Mouse (Mus musculus) limb, embryonic 15.5 days (tissue): ENCODE results near the gene Pik3r5. TPM values are rescaled to one million over a fixed set of nuclear protein-coding genes. Genes with fewer than 3 reads are reported as not detected.

Source experiments
- ATAC-seq: fragments of 200-750 bp; cut with Nextera tagmentation; 2 replicates; pipeline ENCODE4 v1.8.0; 2017; ENCODE audit warnings: low read depth, moderate TSS enrichment; ENCODE audit not compliant: insufficient number of reproducible peaks, low FRiP score, low TSS enrichment
- H3K27ac ChIP-seq: fragments of 300-500 bp; sonication (generic); 2 replicates; pipeline ENCODE4 v1.5.1; 2015; ENCODE audit warnings: moderate library complexity, mild to moderate bottlenecking, inconsistent platforms
- H3K27me3 ChIP-seq: fragments of 300-500 bp; sonication (generic); 2 replicates; pipeline ENCODE4 v1.6.1; 2015; ENCODE audit warnings: inconsistent platforms
- H3K36me3 ChIP-seq: fragments of 300-500 bp; sonication (generic); 2 replicates; pipeline ENCODE4 v1.6.1; 2015; ENCODE audit warnings: inconsistent platforms
- H3K4me1 ChIP-seq: fragments of 300-500 bp; sonication (generic); 2 replicates; pipeline ENCODE4 v1.6.1; 2015; ENCODE audit warnings: inconsistent platforms
- H3K4me2 ChIP-seq: fragments of 300-500 bp; sonication (generic); 2 replicates; pipeline ENCODE4 v1.6.1; 2015; ENCODE audit warnings: mild to moderate bottlenecking, inconsistent platforms
- H3K4me3 ChIP-seq: fragments of 300-500 bp; sonication (generic); 2 replicates; pipeline ENCODE4 v1.5.1; 2015; ENCODE audit warnings: mild to moderate bottlenecking, inconsistent platforms
- H3K9ac ChIP-seq: fragments of 300-500 bp; sonication (generic); 2 replicates; pipeline ENCODE4 v1.6.1; 2015; ENCODE audit warnings: inconsistent platforms
- H3K9me3 ChIP-seq: fragments of 300-500 bp; sonication (generic); 2 replicates; pipeline ENCODE4 v1.6.1; 2016; ENCODE audit warnings: inconsistent platforms
- WGBS: fragments of 180-500 bp; shearing (Covaris S2); methylation state at CpG from one replicate; pipeline ENCODE4 v1.1.7; 2015; 5-methylcytosine and 5-hydroxymethylcytosine counted together
- polyA plus RNA-seq: library from polyadenylated mRNA; unstranded; fragments of >200 nt; fragmentation: Nextera tagmentation; extraction: Ambion mirVana; gene quantifications from 2 replicates; pipeline ENCODE4 v1.2.1, GENCODE M21; 2015

Gene Pik3r5
- polyA plus RNA-seq, 1 experiment from 2014 or later = 0.36 TPM

- Histone ChIP-seq H3K36me3 (no peaks in the 10 kb centered on the region), H3K4me2 (no peak overlapping the region), H3K27ac (no peak overlapping the region), H3K4me3 (no peak overlapping the region), H3K9ac (no peak overlapping the region), H3K27me3 (0 out of 2 replicates have a peak, but pooled peaks cover 10% of the 10 kb centered on the region), H3K4me1 (peaks cover 15% of the 10 kb centered on the region), H3K9me3 (no peaks in the 10 kb centered on the region; the same call in 1 of the 2 replicates)
- 80% methylated on average over 5 of the region's 5 CpGs for WGBS
- no peak for ATAC-seq
These were observed 4.5 kb downstream of the Pik3r5 start for GRCm38 (mm10) chr11:68436376-68436775.

- Histone ChIP-seq H3K4me2 (no peak overlapping the region), H3K36me3 (no peaks in the 10 kb centered on the region), H3K27me3 (no peaks in the 10 kb centered on the region), H3K9ac (no peak overlapping the region), H3K4me1 (no peaks in the 10 kb centered on the region), H3K4me3 (no peak overlapping the region), H3K9me3 (no peaks in the 10 kb centered on the region; the same call in 1 of the 2 replicates), H3K27ac (no peak overlapping the region)
- WGBS = 75% methylated on average over 9 of the region's 9 CpGs
- ATAC-seq = no peak
These were observed 8.2 kb downstream of the Pik3r5 start for GRCm38 (mm10) chr11:68440100-68440499.

GRCm38 (mm10) chr11:68440965-68441364 is 9.0 kb downstream of the Pik3r5 start:
- H3K27ac ChIP-seq = no peak overlapping the region
- 58% methylated on average over 5 of the region's 5 CpGs for WGBS
- H3K4me1 ChIP-seq = no peaks in the 10 kb centered on the region
- no peak overlapping the region for H3K4me2 ChIP-seq
- no peak overlapping the region for H3K9ac ChIP-seq
- H3K27me3 ChIP-seq = no peaks in the 10 kb centered on the region
- H3K9me3 ChIP-seq = no peaks in the 10 kb centered on the region; the same call in 1 of the 2 replicates
- no peak for ATAC-seq
- H3K36me3 ChIP-seq = no peaks in the 10 kb centered on the region
- no peak overlapping the region for H3K4me3 ChIP-seq

- H3K4me1 ChIP-seq = no peaks in the 10 kb centered on the region
- no peak overlapping the region for H3K4me3 ChIP-seq
- H3K27ac ChIP-seq = no peak overlapping the region
- H3K36me3 ChIP-seq = no peaks in the 10 kb centered on the region
- no peak overlapping the region for H3K9ac ChIP-seq
- no peaks in the 10 kb centered on the region; the same call in 1 of the 2 replicates for H3K9me3 ChIP-seq
- H3K27me3 ChIP-seq = no peaks in the 10 kb centered on the region
- no peak for ATAC-seq
- 78% methylated on average over 8 of the region's 8 CpGs for WGBS
- H3K4me2 ChIP-seq = no peak overlapping the region
These were observed 10.4 kb downstream of the Pik3r5 start for GRCm38 (mm10) chr11:68442346-68442745.

- ATAC-seq = no peak
- Histone ChIP-seq H3K27me3 (no peaks in the 10 kb centered on the region), H3K4me3 (no peak overlapping the region), H3K4me2 (no peak overlapping the region), H3K9me3 (no peaks in the 10 kb centered on the region), H3K27ac (no peak overlapping the region), H3K36me3 (no peaks in the 10 kb centered on the region), H3K9ac (no peak overlapping the region), H3K4me1 (no peaks in the 10 kb centered on the region)
- 79% methylated on average over 12 of the region's 12 CpGs for WGBS
These were observed 11.2 kb downstream of the Pik3r5 start for GRCm38 (mm10) chr11:68442983-68443638.

GRCm38 (mm10) chr11:68445901-68446300 is 14.0 kb downstream of the Pik3r5 start:
- no peaks in the 10 kb centered on the region for H3K27me3 ChIP-seq
- 78% methylated on average over 4 of the region's 4 CpGs for WGBS
- H3K9ac ChIP-seq = no peak overlapping the region
- H3K4me2 ChIP-seq = no peak overlapping the region
- no peaks in the 10 kb centered on the region for H3K9me3 ChIP-seq
- no peak overlapping the region for H3K4me3 ChIP-seq
- H3K36me3 ChIP-seq = no peaks in the 10 kb centered on the region
- no peak for ATAC-seq
- peaks cover 3% of the 10 kb centered on the region for H3K4me1 ChIP-seq
- H3K27ac ChIP-seq = no peak overlapping the region

GRCm38 (mm10) chr11:68446547-68446946 is 14.6 kb downstream of the Pik3r5 start:
- no peak overlapping the region for H3K4me3 ChIP-seq
- no peaks in the 10 kb centered on the region for H3K36me3 ChIP-seq
- H3K9ac ChIP-seq = no peak overlapping the region
- no peak overlapping the region for H3K27ac ChIP-seq
- H3K9me3 ChIP-seq = no peaks in the 10 kb centered on the region
- no peak for ATAC-seq
- no peaks in the 10 kb centered on the region for H3K27me3 ChIP-seq
- 82% methylated on average over 4 of the region's 4 CpGs for WGBS
- H3K4me2 ChIP-seq = no peak overlapping the region
- H3K4me1 ChIP-seq = peaks cover 7% of the 10 kb centered on the region

GRCm38 (mm10) chr11:68447242-68447641 is 15.3 kb downstream of the Pik3r5 start:
- 90% methylated on average over 2 of the region's 2 CpGs for WGBS
- no peak for ATAC-seq
- no peak overlapping the region for H3K4me2 ChIP-seq
- no peak overlapping the region for H3K4me3 ChIP-seq
- H3K36me3 ChIP-seq = no peaks in the 10 kb centered on the region
- H3K9ac ChIP-seq = no peak overlapping the region
- H3K27ac ChIP-seq = no peak overlapping the region
- H3K27me3 ChIP-seq = no peaks in the 10 kb centered on the region
- no peaks in the 10 kb centered on the region for H3K9me3 ChIP-seq
- H3K4me1 ChIP-seq = peaks cover 7% of the 10 kb centered on the region

GRCm38 (mm10) chr11:68448356-68448755 is 16.4 kb downstream of the Pik3r5 start:
- 80% methylated on average over 7 of the region's 7 CpGs for WGBS
- H3K4me3 ChIP-seq = no peak overlapping the region

GRCm38 (mm10) chr11:68451282-68451735 is 19.4 kb downstream of the Pik3r5 start:
- H3K4me3 ChIP-seq = no peak overlapping the region
- no peaks in the 10 kb centered on the region for H3K27me3 ChIP-seq
- no peak overlapping the region for H3K4me2 ChIP-seq
- ATAC-seq = no peak
- 46% methylated on average over 10 of the region's 10 CpGs for WGBS
- H3K9me3 ChIP-seq = no peaks in the 10 kb centered on the region
- H3K27ac ChIP-seq = no peak overlapping the region
- H3K9ac ChIP-seq = no peak overlapping the region
- no peaks in the 10 kb centered on the region for H3K36me3 ChIP-seq
- peaks cover 7% of the 10 kb centered on the region for H3K4me1 ChIP-seq

More at GRCm38 (mm10) chr11:68448356-68448755, 16.4 kb downstream of the Pik3r5 start:
- peaks cover 7% of the 10 kb centered on the region for H3K4me1 ChIP-seq
- H3K36me3 ChIP-seq = no peaks in the 10 kb centered on the region
- H3K9me3 ChIP-seq = no peaks in the 10 kb centered on the region
- no peak overlapping the region for H3K4me2 ChIP-seq
- no peak overlapping the region for H3K27ac ChIP-seq
- no peak for ATAC-seq
- H3K27me3 ChIP-seq = no peaks in the 10 kb centered on the region
- no peak overlapping the region for H3K9ac ChIP-seq

GRCm38 (mm10) chr11:68451747-68452405 is 20.0 kb downstream of the Pik3r5 start:
- ATAC-seq = no peak
- H3K9me3 ChIP-seq = no peaks in the 10 kb centered on the region
- H3K4me3 ChIP-seq = no peak overlapping the region
- H3K4me1 ChIP-seq = peaks cover 7% of the 10 kb centered on the region
- no peak overlapping the region for H3K9ac ChIP-seq
- 67% methylated on average over 5 of the region's 5 CpGs for WGBS
- H3K4me2 ChIP-seq = no peak overlapping the region
- no peaks in the 10 kb centered on the region for H3K27me3 ChIP-seq
- no peaks in the 10 kb centered on the region for H3K36me3 ChIP-seq
- H3K27ac ChIP-seq = no peak overlapping the region

- ATAC-seq = no peak
- Histone ChIP-seq H3K36me3 (no peaks in the 10 kb centered on the region), H3K27me3 (no peaks in the 10 kb centered on the region), H3K4me2 (no peak overlapping the region), H3K27ac (no peak overlapping the region), H3K4me3 (no peak overlapping the region), H3K9ac (no peak overlapping the region), H3K4me1 (peaks cover 7% of the 10 kb centered on the region), H3K9me3 (no peaks in the 10 kb centered on the region)
- WGBS = 84% methylated on average over 8 of the region's 8 CpGs
These were observed 20.8 kb downstream of the Pik3r5 start for GRCm38 (mm10) chr11:68452740-68453139.
